Mouse (Mus musculus) Patski (cell line): ENCODE measurements around the gene Prkci. TPM values are rescaled to one million over a fixed set of nuclear protein-coding genes. Genes with fewer than 3 reads are reported as not detected.

Source experiments
- ATAC-seq: fragments of 100-300 bp; one replicate; pipeline ENCODE4 v1.8.0; 2021
- CTCF ChIA-PET: fragments of 350-600 bp; sonication (Branson Sonifier 250); formaldehyde crosslinking; loops from one replicate; lab custom pipeline; 2022; ENCODE audit warnings: inconsistent platforms; lab: Charles Lee
- POLR2A ChIA-PET: fragments of 350-600 bp; sonication (Branson Sonifier 250); formaldehyde crosslinking; loops from one replicate; lab custom pipeline; 2022; ENCODE audit warnings: antibody characterized with exemption, inconsistent platforms; lab: Charles Lee
- DNase-seq: peaks from one replicate; pipeline ENCODE4 v3.0.0-alpha.2; 2011; ENCODE audit warnings: low read depth, low spot score
- H3K27me3 ChIP-seq: fragments of 371-371 bp; one replicate; pipeline ENCODE4 v1.5.1; 2021
- CTCF ChIP-seq: fragments of 100-300 bp; IDR thresholded peaks from one replicate; pipeline ENCODE4 v1.5.1; 2021
- in situ Hi-C: fragments of 300-500 bp; cut with MboI; formaldehyde crosslinking; loops from 3 replicates; pipeline ENCODE4 v1.11.1; 2018; ENCODE audit warnings: low pct_unique_long_range_greater_than_20kb, mixed read lengths
- polyA plus RNA-seq: library from polyadenylated mRNA; unstranded; gene quantifications from one replicate; pipeline ENCODE4 v1.2.3, GENCODE M21; 2021

Gene Prkci
- polyA plus RNA-seq, 1 experiment from 2014 or later, result 150 TPM

DNA sequence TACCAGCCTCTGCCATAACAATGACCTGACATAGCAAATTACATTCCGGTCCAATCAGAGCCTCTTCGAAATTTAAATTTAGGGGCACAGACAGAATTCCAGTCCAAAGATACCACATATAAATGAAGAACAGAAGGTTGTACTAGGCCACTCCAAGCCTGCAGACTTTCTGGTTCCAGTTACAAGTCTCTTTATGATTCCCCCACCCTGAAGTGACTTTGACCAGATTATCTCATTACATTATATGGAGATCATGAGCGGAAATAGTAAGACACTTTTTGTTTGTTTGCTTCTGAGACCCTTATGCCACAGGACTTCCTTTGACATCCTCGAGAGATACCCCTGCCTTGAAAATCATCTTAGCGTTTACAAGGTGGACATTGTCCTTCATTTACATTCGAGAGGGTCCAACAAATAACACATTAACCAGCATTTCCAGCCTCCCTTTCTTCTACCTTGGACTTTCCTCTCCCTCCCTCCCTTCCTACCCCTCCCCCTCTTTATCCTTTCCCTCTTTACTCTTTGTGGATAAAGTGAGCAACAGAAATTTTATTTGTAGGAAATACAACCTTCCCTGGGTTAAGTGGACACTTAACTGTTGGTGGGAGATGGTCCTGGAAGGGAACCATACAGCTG lies 81.6 kb downstream of the Prkci start:
- TF ChIP-seq CTCF, result no peak
- CTCF ChIA-PET, result no interaction called here
- no peak for ATAC-seq
- H3K27me3 ChIP-seq, result no peaks in the 10 kb centered on the region
- DNase-seq, result no peak
- POLR2A ChIA-PET, result no interaction called here
- in situ Hi-C loops, result no loop called here

DNA sequence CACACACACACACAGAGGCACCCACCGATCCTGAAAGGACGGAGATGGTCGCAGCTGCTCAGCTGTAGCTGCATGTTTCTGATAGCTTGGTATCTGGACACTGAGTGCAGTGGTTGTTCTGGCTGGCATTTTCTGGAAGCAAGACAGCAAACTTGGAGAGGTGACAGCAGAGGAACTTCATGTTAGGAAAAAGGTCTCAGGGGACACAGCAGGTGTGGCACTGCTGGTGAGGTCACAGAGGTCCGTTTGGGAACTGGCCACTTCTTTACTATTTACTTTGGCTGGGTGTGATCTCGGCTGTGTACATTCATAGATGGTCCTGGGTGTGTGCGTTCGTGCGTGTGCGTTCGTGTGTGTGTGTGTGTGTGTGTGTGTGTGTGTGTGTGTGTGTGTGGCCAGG lies 83.9 kb downstream of the Prkci start:
- DNase-seq (no peak), ATAC-seq (no peak)
- CTCF ChIA-PET, result no interaction called here
- H3K27me3 ChIP-seq, result no peaks in the 10 kb centered on the region
- in situ Hi-C loops, result no loop called here
- no peak for TF ChIP-seq CTCF
- POLR2A ChIA-PET, result no interaction called here

DNA sequence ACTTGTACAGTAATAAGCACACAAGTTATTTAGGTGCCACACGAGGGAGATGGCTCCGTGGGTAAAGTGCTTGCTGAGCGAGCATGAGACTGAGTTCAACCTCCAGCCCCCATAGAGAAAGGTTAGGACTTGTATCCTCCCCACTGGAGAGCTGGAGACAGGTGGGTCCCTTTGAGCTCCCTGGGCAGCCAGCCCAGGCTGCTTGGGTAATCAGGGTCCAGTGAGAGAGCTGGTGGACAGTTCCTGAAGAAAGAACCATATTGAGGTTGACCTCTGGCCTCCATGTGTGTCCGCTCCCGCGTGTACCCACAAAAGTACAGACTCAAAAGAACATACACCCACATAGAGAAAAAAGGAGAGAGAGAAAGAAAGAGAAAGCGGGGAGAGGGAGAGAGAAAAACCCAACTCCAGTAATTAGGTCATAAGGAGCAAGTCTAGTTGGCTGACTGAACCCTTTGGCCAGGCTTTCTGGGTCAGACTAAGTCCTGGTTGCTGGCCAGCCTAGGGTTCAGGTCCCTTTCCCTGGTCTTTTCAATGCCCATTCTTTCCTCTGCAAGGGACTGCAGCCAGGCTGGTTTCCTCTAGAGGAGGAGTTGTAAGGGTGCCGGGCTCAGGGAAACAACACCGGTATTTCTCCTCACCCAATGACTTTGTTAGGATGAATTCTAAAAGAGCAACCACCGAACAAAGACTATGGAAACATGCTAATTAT lies 85.4 kb downstream of the Prkci start:
- POLR2A ChIA-PET, result interaction anchor here (1.0 kb wide), 1 partner anchor 11 kb away, joined by 6 read pairs; no protein-coding TSS in a partner anchor
- no peaks in the 10 kb centered on the region for H3K27me3 ChIP-seq
- no peak for ATAC-seq
- TF ChIP-seq CTCF, result no peak
- CTCF ChIA-PET, result interaction anchor here (1.0 kb wide), 1 partner anchor 11 kb away, joined by 3 read pairs; no protein-coding TSS in a partner anchor
- no peak for DNase-seq
- in situ Hi-C loops, result no loop called here

GRCm38 (mm10) chr3:31082838-31083506 lies 87.4 kb downstream of the Prkci start:
- no peak for ATAC-seq
- in situ Hi-C loops, result no loop called here
- ChIA-PET POLR2A (interaction anchor here (1.2 to 1.4 kb wide), 2 partner anchors 11 to 18 kb away, joined by 3 to 5 read pairs; no protein-coding TSS in a partner anchor), CTCF (interaction anchor here (0.7 kb wide), 1 partner anchor 22 kb away, joined by 3 read pairs; no protein-coding TSS in a partner anchor)
- no peak for TF ChIP-seq CTCF
- H3K27me3 ChIP-seq, result no peaks in the 10 kb centered on the region
- DNase-seq, result no peak

DNA sequence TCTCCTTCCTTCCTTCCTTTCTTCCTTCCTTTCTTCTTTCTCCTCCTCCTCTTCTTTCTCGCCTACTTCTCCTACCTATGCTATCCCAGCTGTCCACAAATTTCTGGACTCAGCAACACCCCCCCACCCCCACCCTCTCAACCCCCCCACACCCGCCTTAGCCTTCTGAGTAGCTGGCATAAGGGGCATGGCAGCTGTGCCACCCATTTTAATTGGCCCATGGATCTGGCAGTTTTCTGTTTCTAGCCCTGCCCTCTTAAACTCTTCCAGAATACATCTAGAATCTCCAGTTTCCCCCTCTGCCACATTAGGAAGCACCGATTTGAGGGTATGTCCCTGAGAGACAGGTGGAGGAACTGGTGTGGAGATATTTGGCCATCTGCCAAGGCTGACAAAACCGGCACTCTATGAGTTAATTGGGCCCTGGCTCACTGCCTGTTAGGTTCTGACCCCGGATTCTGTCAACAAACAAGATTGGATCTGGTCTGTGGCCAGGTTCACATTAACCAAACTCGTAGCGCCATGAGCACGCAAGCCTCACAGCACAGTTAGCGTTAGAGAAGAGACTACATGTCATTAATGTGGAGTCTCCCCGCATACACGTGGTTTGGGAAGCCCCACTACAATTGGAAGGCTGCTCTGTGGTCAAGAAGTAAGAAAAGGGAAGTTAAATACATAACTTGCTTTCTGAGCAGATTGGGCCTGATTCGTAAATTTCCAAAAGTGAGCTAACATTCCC lies 88.1 kb downstream of the Prkci start:
- ATAC-seq, result no peak
- in situ Hi-C loops, result no loop called here
- no peak for TF ChIP-seq CTCF
- DNase-seq, result no peak
- ChIA-PET CTCF (interaction anchor here (1.0 to 1.4 kb wide), 2 partner anchors 10 to 30 kb away, joined by 3 read pairs; no protein-coding TSS in a partner anchor), POLR2A (no interaction called here)
- no peaks in the 10 kb centered on the region for H3K27me3 ChIP-seq

DNA sequence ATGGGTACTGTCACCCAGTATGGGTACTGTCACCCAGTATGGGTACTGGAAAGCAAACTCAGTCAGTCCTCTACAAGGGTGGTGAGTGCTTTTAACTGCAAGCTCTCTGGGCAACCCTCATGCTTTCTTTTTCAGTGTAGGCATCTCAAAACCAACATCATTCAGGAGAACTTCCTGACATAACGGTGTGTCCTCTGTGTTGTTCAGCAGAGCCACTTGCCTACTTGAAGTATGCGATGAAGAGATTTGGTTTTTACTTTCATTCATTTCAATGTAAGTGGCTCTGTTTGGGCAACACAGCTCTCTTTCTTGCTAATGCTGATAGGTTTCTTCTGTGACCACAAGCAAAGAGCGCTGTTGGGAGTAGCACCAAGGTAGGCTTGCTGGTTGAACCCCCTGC lies 89.5 kb downstream of the Prkci start:
- POLR2A ChIA-PET, result no interaction called here
- H3K27me3 ChIP-seq, result no peaks in the 10 kb centered on the region
- ATAC-seq, result no peak

DNA sequence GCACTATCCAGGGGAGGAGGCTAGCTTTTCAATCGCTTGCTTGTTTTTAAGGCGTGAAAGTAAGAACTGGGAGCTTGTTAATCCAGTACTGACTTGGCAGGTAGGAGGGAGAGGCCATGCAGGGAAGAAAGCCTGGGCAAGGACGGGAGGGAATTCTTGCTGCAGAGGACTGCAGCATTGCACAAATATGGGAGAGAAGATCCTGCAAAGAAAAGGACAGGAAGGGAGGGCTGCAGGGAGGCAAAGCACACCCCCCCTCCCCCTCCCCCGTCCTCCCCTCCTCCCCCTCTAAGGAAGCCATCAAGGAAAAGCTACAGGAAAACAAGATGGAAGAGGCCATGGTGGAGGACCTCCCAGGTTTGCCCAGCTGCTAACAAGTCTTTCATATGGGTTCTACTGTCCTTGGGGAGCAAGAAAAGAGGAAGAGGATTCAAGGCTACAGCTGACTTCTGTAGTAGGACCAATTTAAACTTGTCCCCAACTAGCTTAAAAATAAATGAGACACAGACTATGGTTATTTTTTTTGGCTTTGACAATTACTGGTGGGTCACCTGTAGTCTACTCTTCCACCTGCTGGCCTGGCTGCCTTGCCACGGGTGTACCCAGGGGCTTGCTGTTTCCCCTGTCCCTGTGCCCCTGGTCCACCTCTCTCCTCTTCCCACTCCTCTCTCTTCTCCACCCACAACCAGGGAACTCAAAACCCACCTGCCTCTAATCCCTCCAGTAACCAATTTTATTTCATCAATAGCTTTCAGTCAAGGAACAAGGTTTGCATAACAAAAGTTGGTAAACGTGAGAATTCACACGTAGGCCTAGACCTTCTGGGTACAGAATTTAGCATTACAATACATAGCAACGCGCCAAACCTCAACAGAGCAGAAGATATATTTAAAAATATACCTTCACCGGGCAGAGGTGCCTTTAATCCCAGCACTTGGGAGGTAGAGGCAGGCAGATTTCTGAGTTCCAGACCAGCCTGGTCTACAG lies 93.5 kb downstream of the Prkci start:
- ATAC-seq, result no peak
- DNase-seq, result no peak
- ChIA-PET POLR2A (no interaction called here), CTCF (interaction anchor here (0.6 to 1.3 kb wide), 6 partner anchors 16 to 50 kb away, joined by 3 to 5 read pairs (median 3); no protein-coding TSS in a partner anchor)
- in situ Hi-C loops, result no loop called here
- no peak for TF ChIP-seq CTCF
- H3K27me3 ChIP-seq, result no peaks in the 10 kb centered on the region

More for the DNA sequence above, 89.5 kb downstream of the Prkci start:
- CTCF ChIA-PET, result interaction anchor here (1.4 to 1.8 kb wide), 2 partner anchors 11 to 15 kb away, joined by 3 to 4 read pairs; no protein-coding TSS in a partner anchor
- in situ Hi-C loops, result no loop called here
- no peak for TF ChIP-seq CTCF
- DNase-seq, result no peak

DNA sequence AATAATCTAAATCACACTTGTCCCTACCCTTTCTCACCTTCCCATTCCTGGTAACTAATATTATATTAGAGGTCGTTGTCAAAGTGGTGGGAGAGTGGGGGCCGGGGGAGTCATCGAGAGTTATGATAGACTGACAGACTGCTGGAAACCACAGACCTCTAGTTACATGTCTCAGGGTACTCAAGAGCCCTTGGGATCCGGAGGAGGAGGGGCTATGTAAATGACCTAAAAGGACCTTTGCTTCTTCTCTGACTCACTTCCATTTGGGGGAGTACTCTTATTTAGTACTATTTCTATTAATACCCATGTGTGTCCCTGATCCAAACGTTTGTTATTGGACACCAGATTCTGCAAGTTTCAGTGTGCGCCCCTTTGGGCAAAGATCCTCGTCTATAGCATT lies 94.4 kb downstream of the Prkci start:
- in situ Hi-C loops, result loop anchor here (5.0 kb wide), 1 partner anchor 33 kb away; no protein-coding TSS in a partner anchor
- DNase-seq (no peak), ATAC-seq (no peak)
- CTCF ChIA-PET, result no interaction called here
- POLR2A ChIA-PET, result no interaction called here
- no peak for TF ChIP-seq CTCF
- no peaks in the 10 kb centered on the region for H3K27me3 ChIP-seq

DNA sequence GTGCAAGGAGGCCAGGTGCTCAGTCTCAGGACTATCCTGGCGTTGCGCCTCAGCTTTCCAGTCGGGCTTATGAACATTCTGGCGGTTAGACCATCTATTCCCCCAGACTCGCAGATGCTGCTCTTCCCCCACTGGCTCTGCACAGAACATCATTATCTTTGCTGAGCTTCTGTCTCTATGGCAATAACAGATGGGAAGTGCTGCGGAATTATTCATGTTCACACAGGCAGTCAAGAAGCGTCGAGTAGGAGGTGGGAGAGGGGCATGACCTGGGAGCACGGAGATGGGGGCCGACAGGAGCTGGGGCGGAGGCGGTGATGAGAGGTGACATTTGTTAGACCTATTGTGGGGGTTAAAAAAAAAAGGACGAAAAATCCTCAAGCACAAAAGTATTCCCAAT lies 97.6 kb downstream of the Prkci start:
- ChIA-PET CTCF (interaction anchor here (1.2 kb wide), 2 partner anchors 21 to 37 kb away, joined by 4 read pairs; no protein-coding TSS in a partner anchor), POLR2A (interaction anchor here (0.6 to 1.8 kb wide), 5 partner anchors 11 to 48 kb away, joined by 3 to 8 read pairs (median 5); no protein-coding TSS in a partner anchor)
- in situ Hi-C loops, result loop anchor here (5.0 kb wide), 1 partner anchor 36 kb away; no protein-coding TSS in a partner anchor
- ATAC-seq (no peak), DNase-seq (no peak)
- TF ChIP-seq CTCF, result no peak
- no peaks in the 10 kb centered on the region for H3K27me3 ChIP-seq
